Mouse (Mus musculus) layer of hippocampus, postnatal 14 days (tissue): ENCODE measurements around the gene Thbd. TPM values are rescaled to one million over a fixed set of nuclear protein-coding genes. Genes with fewer than 3 reads are reported as not detected.

Source experiments
- DNase-seq, 2 experiments: peaks; one replicate each; pipeline ENCODE4 v3.0.0; 2021 to 2022; ENCODE audit warnings: low spot score in 2 of 2, mixed read lengths in 1 of 2
- long read RNA-seq, 2 experiments: library from polyadenylated mRNA; stranded (forward); transcript quantifications; one replicate each; pipeline ENCODE4 v2.0.0; 2021
- total RNA-seq, 2 experiments: library from RNA; stranded (reverse); gene quantifications; 2 replicates each; pipeline ENCODE4 v1.2.3; 2021

The Thbd gene
- total RNA-seq, result 1 to 10 TPM; 3.3 to 4.3 TPM
- long read RNA-seq, experiment 1, partial matches to known transcripts, result 0 of 2 reads
- long read RNA-seq, experiment 1, other reads (novel, unspliced or antisense), result 0 of 2 reads
- long read RNA-seq, experiment 2, transcript Thbd-201 (1 exons, 3,723 nt), result major isoform, 10 of 10 reads
- long read RNA-seq, experiment 2, partial matches to known transcripts, result 0 of 10 reads
- long read RNA-seq, experiment 2, other reads (novel, unspliced or antisense), result 0 of 10 reads

- DNase-seq, result no peak
Observed at GRCm38 (mm10) chr2:148407870-148408760, at the start of gene Thbd. Thbd (minus strand) TSS chr2:148408188.

GRCm38 (mm10) chr2:148455341-148455740 is 47.4 kb upstream of the Thbd start:
- no peak for DNase-seq

DNA sequence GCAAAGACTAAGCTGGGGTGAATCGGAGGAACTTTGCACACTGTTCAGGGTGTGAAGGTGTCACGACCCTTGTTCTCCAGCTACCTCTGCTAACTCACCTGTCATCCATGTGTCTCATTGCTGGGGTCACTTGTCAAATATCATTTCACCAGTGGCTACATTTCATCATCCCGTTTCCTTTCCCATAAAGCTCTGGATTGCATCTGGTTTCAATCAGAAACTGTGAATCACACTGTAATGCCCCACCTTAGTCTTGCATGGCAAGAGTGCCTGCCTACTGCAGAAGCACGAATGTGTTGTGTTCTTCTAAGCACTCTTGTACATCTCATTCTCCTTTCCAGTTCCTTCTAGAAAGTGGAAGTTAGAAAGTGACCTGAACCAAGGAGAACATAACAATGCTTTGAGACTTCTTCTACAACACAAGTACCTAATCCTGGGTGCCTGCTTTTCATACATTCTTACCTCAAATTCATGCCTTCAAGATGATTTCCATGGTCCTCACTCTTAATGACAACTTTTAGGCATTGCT is 46.1 kb upstream of the Thbd start:
- no peak for DNase-seq

DNA sequence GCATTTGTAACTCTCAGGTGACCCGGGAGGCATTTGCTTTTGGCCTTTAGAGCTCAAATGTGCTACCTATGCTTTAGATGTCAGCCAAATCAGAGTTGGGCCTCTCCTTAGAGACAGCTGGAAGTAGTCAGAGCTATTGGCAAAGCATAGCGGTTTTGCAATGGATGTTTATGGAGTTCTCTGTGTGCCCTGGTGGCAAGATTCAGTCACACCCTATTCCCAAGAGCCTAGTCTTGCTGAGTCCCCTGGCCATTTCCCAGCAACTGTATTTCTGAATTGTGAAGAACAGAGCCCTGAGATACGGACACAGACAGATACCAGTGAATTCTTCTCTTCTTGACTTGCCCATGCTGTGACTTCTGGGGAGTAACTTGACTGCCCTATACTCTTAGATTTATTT is 45.1 kb upstream of the Thbd start:
- no peak for DNase-seq

DNA sequence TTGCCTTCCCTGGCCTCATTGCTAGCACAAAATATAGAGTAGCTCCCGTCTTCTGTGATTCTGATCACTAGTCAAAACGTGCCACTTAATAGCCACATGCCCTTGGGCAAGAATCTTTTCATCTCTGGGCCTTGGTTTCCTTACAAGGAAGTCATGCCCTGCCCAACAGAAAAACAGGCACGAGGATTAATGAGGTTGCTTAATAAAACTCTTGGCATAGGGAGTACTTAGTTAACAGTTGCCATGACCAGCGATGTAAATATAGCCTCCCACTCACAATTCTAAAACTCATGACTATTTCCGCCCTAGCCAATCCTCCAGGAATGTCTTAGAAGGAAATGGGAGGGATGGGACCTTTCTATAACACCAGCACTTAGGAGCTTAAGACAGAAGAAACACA is 43.5 kb upstream of the Thbd start:
- DNase-seq, result no peak

GRCm38 (mm10) chr2:148450616-148451015 is 42.6 kb upstream of the Thbd start:
- DNase-seq, result no peak

DNA sequence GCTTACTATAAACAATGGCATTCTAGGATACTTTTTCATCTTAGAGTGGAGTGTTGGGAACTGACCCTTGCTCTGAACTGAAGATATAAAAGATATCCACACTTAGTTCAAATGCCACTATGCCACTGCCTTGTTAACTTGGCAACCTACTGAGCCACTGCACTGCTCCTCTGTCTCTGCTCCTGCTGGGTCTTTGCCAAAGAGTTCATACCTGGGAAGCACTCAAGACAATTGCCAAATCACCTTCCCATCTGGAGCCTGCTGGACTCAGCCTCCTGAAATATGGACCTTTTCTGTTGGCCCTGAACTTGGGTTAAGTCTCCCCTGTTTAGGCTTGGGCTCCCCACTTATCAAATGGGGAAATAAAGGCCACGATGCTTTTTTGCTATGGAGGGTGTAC is 41.7 kb upstream of the Thbd start:
- DNase-seq, result no peak

DNA sequence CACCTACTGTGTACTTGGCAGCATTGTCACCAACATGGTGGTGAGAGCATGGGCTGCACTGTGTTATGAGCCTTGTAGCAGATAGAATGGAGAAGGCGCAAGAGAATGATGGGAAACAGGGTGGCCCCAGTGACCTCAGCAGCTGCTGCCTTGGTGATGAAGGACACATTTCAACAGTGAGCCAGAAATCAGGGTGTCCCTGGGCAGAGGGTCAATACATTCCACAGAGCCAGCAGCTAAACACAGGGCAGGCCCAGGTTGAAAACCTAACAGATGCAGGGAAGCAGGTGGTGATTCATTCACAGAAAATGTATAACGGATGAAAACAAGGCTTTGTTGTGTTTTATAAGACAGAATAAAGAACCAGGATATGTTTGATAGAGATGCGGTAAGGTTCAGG is 38.5 kb upstream of the Thbd start:
- DNase-seq, result no peak

DNA sequence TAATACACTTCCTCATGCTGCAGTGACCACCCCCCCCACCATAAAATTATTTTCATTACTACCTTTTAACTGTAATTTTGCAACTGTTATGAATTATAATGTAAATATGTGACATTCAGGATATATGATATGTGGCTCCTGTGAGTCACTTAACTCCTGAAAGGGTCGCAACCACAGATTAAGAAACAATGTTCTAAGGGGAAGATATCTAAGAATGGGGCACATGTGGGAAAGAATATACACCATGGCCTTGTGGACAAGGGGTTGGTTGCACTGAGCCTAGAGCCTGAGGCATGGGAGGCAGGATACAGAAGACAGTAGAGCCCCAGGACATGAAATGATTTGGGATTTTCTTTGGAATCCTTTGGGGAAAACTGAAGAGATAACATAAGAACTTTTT is 37.6 kb upstream of the Thbd start:
- DNase-seq, result no peak

GRCm38 (mm10) chr2:148444472-148444871 is 36.5 kb upstream of the Thbd start:
- DNase-seq, result no peak

DNA sequence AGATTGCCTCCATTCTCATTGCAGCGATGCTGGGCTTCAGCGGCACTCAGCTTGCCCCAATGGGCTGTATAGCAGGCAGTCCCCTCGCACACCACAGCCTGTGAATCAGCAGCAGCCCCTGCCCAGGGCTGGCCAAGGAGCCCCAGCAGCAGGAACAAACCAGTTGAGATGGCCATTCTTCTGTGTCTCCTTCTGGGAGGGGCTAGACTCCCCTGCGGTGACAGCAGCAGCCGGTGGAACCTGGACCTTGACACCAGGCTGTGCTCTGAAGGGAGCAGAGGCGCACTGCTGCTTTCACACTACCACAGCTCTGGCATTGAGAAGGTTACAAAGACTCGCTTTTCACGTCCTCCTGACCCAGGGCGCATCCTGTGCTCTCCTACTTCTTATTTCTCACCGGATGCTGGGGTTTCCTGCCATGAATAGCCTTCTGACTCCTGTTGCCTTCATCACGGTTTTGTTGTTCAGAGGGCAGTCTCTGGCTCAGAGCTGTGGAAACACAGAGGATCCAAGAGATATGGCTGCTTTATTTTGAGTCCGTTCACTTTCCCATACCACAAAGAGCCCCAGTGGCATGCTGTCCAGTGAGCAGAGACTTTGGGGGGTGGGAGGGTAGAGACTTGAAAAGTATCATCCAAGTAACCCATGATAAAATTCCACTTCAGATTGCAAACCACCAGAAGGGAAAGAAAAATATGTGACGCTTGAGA is 35.4 kb upstream of the Thbd start, which contains the start of gene Cd93:
Gene Cd93 (minus strand): TSS at position 315 of the 710 bp plus-strand sequence.
- no peak for DNase-seq

- DNase-seq, result no peak
Observed at GRCm38 (mm10) chr2:148442710-148443109, 34.7 kb upstream of the Thbd start.

DNA sequence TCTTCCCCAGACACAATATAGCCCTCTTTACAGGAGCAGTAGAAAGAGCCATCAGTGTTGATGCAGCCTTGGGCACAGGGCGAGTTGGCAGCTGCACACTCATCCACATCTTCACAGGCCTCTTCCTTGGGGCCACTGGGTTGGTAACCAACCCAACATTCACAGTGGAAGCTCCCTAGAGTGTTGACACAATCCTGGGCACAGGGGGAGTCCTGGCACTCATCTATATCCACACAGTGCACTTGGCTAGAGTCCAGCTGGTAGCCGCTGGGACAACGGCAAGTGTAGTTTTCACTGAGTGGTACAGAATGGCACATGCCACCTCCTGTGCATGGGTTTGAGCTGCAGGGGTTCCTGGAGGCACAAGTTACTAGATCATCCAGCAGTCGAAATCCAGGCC is 34.2 kb upstream of the Thbd start:
- DNase-seq, result no peak

DNA sequence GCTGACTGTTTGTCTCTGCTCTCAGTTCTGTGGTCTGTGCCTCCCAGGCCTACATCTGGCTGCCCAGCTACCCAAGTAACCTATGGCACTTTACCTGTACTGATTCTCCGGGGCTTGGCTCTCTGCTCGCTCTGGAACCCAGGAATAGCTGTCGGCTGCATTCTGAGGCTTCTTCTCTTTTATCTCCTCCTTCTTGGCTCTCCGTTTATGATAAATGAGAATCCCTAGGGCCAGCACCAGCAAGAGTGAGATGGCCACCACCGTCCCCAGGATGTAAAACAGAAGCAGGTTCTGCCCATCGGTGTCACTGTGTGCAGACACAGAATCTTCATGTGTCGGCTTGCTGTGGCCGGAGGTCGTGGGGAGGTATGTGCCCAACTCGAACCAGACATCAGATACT is 33.4 kb upstream of the Thbd start:
- no peak for DNase-seq

DNA sequence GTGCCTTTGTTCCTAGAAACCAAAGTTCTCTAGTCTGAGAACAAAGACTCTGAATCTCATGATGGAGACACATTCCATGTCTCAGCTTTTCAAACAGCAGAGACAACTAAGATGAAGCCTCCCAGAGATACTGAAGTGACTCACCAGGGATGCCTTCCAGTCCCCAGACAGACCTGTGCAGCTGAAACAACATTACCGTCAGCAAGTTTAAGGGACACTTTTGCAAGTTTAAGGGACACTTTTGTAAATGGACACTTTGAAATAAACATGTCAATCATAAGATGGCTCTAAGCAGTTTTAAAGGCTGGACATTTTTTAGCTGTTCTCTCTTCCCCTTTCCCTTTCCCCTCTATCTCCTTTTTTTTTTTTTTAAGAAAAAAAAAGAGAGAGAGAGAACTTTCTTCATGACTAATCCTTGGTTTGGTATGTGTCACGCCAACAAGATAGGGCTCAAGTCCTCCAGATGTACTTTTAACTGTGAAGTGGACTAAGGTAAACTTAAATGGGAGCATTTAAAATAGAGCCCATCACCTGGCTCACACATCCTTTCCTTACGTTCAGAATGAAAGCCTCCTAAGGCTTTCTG is 31.8 kb upstream of the Thbd start:
- no peak for DNase-seq

DNA sequence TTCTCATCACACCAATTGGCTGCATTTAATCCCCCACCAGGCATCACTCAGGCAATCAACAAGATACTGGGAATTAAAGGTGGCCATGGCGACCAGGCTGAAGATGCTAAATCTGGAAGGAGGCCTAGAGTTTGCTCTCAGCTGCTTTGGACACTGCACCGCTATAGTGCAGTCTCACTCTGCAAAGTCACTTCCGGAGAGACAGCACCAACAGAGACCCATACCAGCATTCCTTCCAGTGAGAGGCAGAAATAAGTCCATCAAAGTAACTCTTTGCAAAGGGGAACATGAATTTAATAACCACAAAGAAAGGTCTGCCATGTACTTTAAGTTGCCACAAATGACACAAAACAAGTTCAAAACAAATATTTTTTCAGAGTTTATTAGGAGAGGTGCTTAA is 28.3 kb upstream of the Thbd start:
- DNase-seq, result no peak

- DNase-seq, result no peak
Observed at GRCm38 (mm10) chr2:148432346-148432745, 24.4 kb upstream of the Thbd start.

DNA sequence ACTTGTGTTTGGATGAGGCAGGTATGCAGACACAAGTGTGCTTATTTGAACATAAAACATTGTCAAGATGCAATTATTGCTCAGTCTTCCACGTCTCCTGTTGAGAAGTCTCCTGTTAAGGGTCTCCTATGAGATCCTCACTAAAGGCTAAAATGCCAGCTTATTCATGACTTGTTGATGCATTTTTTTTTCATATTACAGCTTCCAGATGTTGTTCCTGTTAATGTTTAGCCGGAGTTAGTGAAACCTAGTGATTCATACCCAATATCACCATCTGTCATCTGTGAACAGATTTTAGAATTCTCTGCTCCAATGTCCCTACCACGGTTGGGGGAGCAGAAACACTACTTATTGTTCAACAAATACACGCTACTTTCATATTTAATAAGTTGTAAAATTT is 23.0 kb upstream of the Thbd start:
- no peak for DNase-seq

DNA sequence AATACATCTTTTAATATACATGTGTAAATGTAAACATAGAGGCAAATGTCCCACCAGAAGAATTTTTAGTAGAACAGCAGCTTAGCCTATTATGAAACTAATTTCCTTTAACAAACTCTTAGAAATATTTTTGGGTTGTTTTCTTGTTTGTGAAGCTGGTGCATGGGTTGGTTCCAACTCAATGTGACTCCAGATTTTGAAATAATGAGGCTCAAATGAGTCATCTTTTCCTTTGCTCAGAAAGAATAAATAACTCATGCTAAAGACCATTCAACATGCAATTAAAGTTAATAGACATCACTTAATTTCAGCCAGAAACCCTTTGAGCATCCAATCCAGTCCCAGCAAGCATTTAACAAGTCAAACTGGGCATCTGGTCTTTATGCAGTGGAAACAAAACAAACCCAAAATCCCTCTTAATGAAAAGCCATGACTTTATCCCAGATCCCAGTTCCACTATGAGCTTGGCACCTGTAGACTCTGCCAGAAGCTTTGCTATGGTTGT is 21.1 kb upstream of the Thbd start:
- no peak for DNase-seq

GRCm38 (mm10) chr2:148428523-148428922 is 20.5 kb upstream of the Thbd start:
- DNase-seq, result no peak

GRCm38 (mm10) chr2:148427553-148427952 is 19.6 kb upstream of the Thbd start:
- DNase-seq, result no peak
